Mouse (Mus musculus): ENCODE measurements around the gene Ogfod3.

DNA sequence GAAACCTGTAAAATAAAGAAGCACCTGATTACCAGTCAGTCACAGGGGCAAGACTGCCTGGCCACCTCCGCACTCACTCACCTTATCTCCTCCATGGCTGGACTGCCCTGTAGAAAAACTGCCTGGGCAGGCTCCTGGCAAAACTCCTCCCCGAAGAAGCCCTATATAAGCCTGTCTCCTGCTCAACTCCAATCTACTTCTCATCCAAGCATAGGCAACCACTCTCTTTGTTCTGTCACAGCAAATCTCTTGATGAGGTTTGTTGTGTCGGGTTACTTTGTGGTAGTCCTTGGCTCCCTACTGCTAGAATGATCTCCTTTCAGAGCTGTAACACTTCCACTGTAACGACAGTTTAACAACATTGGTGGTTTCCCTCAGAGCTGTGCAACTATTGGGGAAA, 28.2 kb upstream of the Ogfod3 start:
- no peak for TF ChIP-seq FLI1 (IDR thresholded peaks at IDR 0.05; ENCODE audit: low read length)
- no peak for TF ChIP-seq GATA1 (IDR thresholded peaks at IDR 0.05; ENCODE audit: borderline replicate concordance, low read length)

Data from megakaryocyte, embryonic 14.5 days (primary cell).